Mouse (Mus musculus) CD4-positive helper T cell, adult 2 months (primary cell): ENCODE measurements around the gene Phpt1.
A peak's percentile ranks its signal among the peaks of the same experiment; 100 is the strongest.

Source experiments
- DNase-seq: peaks from one replicate; pipeline ENCODE4 v3.0.0-alpha.2; 2012; ENCODE audit warnings: low read depth, missing footprints, low spot score

Phpt1 gene

GRCm38 (mm10) chr2:25574579-25575431 is at the start of gene Phpt1, which contains the start of gene Mamdc4:
Phpt1 (minus strand) TSS chr2:25575224.
Mamdc4 (minus strand) TSS chr2:25574845.
- peak; percentile 97 for DNase-seq

- DNase-seq: peak; percentile 59
Observed at GRCm38 (mm10) chr2:25621229-25622200, 46.5 kb upstream of the Phpt1 start, which contains the start of gene Tmem141. Tmem141 (minus strand) TSS chr2:25622005.

DNA sequence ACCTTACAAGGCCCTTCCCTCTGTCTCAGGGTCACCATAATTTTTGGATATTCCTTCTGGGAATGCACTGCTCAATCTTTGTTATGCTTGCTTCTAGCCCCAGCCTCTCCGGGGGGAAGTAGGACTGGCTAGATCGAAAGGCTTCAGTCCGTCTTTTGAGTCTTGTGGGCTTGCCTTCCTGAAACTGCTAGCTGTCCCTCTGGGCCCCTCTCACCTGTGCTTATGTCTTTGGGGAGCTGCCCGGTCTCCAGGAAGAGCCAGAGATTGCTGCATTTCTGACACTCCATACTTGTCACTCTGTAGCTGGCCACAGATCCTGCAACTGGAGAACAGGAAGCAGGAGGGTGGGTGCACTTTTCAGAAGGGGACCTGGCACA is 45.8 kb upstream of the Phpt1 start:
- DNase-seq: no peak

DNA sequence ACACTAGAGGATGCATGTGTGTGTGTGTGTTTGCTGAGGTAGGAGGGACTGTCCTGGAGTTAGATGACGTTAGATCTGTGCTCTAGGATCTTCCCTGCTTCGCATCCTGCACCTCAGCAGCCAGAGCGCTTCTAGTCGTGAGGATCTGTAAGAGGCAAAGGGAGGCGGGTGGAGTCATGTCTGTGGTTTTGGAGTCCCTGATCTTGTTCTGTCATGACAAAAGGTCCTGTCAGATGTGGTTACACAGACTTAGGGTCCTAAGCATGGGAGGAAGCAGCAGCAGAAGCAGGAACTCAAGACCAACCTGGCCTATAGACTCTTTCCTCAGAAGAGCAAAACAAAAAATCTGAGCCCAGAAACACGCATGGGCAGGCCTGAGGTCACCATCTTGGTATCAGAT is 45.4 kb upstream of the Phpt1 start:
- DNase-seq: peak; percentile 70

DNA sequence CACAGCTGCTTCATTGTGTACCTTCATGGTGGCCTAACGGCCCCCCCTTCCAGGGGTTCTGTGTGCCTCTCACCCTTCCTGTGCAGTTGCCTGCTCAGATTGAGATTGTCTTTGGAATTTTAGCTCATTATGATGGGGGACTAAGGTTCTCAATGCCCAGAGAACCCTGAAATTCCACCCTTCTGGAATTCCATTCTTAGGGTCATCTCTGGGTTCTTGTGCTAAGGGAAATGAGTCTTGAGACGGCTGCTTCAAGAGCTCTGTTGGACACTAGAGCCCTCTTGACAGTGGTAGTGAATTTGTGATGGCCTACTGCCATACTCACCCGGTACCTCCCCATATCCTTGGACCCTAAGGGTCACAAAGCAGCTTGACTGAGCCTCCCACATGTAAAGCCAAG is 42.6 kb upstream of the Phpt1 start, which contains the start of gene Ccdc183:
Ccdc183 (minus strand) TSS at position 101 of the 400 bp plus-strand sequence.
- DNase-seq: no peak

- DNase-seq: no peak
Observed at GRCm38 (mm10) chr2:25616398-25616797, 41.4 kb upstream of the Phpt1 start.

GRCm38 (mm10) chr2:25608671-25609070 is 33.6 kb upstream of the Phpt1 start:
- no peak for DNase-seq

GRCm38 (mm10) chr2:25607761-25608622 is 33.0 kb upstream of the Phpt1 start, which contains the start of gene Rabl6:
Rabl6 (minus strand) TSS chr2:25608521.
- DNase-seq: peak; percentile 91

GRCm38 (mm10) chr2:25602526-25602925 is 27.5 kb upstream of the Phpt1 start:
- DNase-seq: no peak

GRCm38 (mm10) chr2:25600037-25600436 is 25.0 kb upstream of the Phpt1 start:
- no peak for DNase-seq

DNA sequence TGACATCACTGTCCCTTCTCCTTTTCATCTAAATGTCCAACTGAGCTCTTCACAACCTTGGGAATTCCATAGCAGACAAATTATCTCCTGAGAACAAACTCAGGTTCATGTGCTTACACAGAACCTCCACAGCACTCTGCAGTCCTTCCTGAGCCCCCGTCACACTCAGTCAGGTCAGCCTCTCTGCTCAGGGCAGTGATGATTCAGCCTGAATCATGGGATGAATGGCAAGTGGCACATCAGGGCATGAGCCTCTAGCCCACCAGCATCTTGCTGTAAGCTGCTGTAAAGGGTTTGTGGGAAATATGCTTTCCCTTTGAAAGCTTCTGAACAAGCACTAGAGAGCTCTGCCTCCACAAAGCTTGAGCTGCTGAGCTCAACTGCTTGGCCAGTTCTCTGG is 23.7 kb upstream of the Phpt1 start:
- DNase-seq: no peak

DNA sequence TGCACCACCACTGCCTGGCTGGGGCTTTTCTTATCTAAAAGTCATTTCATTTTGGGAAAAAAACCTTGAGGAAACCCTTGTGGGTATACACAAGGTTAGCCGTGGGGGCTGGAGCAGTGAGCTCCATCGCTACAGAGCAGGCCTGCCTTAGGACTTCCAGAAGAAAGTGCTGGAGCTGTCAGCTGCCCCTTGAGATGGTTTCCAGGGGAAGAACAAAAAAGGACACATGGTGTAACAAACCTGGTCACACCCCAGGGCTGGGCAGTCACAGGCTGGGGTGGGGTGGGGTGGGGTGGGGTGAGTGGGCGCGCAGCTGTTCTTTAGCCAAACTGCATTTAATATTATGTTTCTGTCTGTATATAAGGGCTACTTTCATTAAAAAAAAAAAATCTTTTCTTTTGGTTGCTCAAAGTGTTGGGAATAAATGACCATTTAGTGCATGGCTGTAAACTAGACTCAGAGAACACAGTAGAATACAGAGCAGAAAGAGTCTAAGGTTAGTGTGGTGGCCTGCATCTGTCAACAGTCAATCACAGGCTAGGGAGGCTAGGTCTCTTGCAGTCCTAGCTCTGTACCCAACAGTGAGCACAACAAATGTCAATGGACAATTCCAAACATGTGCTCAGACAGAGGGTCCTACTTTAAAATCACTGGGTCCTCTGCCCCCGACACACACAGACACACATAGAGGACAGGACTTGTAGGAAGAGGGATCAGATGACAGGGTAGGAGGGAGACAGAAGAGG is 21.9 kb upstream of the Phpt1 start:
- DNase-seq: no peak

GRCm38 (mm10) chr2:25591863-25592262 is 16.8 kb upstream of the Phpt1 start:
- peak; percentile 30 for DNase-seq

DNA sequence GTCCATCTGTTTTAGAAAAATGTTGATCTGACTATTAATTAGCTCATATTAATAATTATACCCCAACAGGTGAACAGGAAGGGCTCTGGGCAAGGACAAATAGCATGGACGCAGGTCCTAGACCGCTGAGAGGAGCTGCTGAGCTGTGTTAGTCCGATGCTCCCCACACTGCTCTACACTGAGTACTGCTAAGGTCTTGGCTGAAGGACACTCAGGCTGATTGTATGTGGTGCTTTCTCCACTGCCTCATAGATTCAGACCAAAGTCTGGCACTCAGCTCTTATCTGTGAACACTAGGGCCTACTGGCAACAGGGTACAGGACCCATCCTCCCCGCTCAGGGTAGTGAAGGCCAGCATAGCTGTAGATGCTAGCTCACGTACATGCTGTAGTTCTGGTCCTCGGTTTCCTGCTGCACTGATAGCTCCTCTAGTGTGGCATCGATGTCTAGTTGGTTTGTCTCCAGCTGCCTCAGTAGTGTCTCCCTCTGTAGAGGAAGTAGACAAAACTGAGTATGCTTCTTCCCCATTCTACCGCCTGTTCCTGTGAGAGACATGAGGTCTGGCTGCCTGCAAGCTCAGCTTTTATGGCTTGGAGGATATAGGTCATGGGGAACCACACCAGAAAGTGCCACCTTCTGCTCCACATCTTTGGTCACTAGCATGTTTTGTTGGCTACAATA is 13.3 kb upstream of the Phpt1 start:
- DNase-seq: no peak

DNA sequence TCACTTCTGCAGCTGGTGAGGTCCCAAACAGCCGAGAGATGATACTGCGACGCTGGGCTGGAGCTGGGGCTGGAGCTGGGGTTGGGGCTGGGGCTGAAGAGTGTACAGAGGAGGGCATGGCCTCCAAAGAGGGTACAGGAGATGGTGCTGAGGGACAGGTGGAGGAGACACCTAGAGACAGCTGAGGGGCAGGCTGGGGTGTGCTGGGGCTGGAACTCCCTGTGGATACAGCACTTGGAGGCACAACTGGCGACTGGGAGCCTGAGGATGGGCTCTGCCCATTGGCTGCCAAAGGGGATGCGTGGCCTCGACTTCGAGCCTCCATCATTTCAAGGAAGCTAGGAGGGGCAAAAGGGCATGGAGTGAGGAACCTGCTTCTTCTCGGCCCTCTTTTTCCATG is 12.3 kb upstream of the Phpt1 start:
- DNase-seq: no peak

GRCm38 (mm10) chr2:25585601-25586000 is 10.6 kb upstream of the Phpt1 start:
- no peak for DNase-seq

DNA sequence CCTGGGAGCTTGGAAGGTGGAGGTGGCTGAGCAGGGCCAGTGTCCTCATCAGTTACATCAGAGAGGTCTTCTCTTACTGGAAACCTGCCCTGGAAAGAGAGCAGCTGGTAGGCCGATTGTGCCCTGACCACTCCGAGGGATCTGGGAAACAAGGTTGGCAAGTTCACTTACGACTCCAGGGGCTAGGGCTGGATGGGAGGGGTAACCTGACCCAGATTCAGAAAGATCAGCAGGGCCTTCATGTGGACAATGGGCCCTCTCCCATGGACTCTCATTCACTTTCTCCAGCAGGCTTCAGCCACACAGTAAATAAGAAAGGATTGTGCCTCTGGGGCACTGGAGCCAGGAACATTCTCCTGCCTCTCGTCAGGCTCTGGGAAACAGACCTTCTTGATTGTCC is 9.8 kb upstream of the Phpt1 start:
- no peak for DNase-seq

GRCm38 (mm10) chr2:25584152-25584551 is 9.1 kb upstream of the Phpt1 start:
- DNase-seq: no peak

- DNase-seq: no peak
Observed at GRCm38 (mm10) chr2:25583571-25583970, 8.5 kb upstream of the Phpt1 start.

DNA sequence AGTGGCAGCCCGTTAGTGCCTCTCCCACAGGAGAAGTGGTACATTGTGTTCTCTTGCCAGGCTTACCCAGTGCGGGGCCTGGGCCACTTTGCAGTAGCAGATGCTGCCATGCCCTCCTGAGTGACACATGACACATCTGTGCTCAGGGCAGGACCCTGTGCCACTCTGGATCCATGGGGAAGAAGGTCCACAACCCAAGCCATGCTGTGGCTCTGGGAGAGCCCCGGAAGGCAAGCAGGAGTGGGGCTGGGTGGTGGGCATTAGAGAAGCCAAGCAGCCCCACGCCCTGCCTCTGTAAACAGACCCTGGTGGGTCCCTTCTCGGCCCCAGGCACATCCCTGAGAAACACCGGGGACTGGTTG is 8.1 kb upstream of the Phpt1 start:
- no peak for DNase-seq
